Mouse (Mus musculus) forebrain, embryonic 16.5 days (tissue): ENCODE results near the gene E130114P18Rik. TPM values are rescaled to one million over a fixed set of nuclear protein-coding genes. Genes with fewer than 3 reads are reported as not detected.

Experiments
- ATAC-seq: fragments of 200-750 bp; cut with Nextera tagmentation; 2 replicates; pipeline ENCODE4 v1.8.0; 2017; ENCODE audit warnings: mild to moderate bottlenecking, moderate library complexity
- H3K27ac ChIP-seq: fragments of 300-500 bp; sonication (generic); 2 replicates; pipeline ENCODE4 v1.5.1; 2014; ENCODE audit warnings: low read length, control low read depth
- H3K27me3 ChIP-seq: fragments of 300-500 bp; sonication (generic); replicated peaks from 2 replicates; pipeline ENCODE4 v1.6.1; 2014; ENCODE audit warnings: low read length; ENCODE audit not compliant: control insufficient read depth, insufficient read depth
- H3K36me3 ChIP-seq: fragments of 300-500 bp; sonication (generic); 2 replicates; pipeline ENCODE4 v1.6.1; 2014; ENCODE audit not compliant: control insufficient read depth, insufficient read depth
- H3K4me1 ChIP-seq: fragments of 300-500 bp; sonication (generic); replicated peaks from 2 replicates; pipeline ENCODE4 v1.6.1; 2014; ENCODE audit warnings: low read length; ENCODE audit not compliant: control insufficient read depth, insufficient read depth
- H3K4me2 ChIP-seq: fragments of 300-500 bp; sonication (generic); 2 replicates; pipeline ENCODE4 v1.6.1; 2014; ENCODE audit warnings: mild to moderate bottlenecking, low read length, control low read depth
- H3K4me3 ChIP-seq: fragments of 300-500 bp; sonication (generic); replicated peaks from 2 replicates; pipeline ENCODE4 v1.5.1; 2014; ENCODE audit warnings: mild to moderate bottlenecking, low read length, control low read depth
- H3K9ac ChIP-seq: fragments of 300-500 bp; sonication (generic); replicated peaks from 2 replicates; pipeline ENCODE4 v1.6.1; 2014; ENCODE audit warnings: low read depth, low read length, control low read depth
- H3K9me3 ChIP-seq: fragments of 300-500 bp; sonication (generic); 2 replicates; pipeline ENCODE4 v1.6.1; 2016; ENCODE audit warnings: low read length; ENCODE audit not compliant: control insufficient read depth
- WGBS: fragments of 180-500 bp; shearing (Covaris S2); extraction: QIAGEN DNeasy Blood & Tissue Kit; methylation state at CpG from one replicate; pipeline ENCODE4 v1.1.7; 2014; 5-methylcytosine and 5-hydroxymethylcytosine counted together
- polyA plus RNA-seq: library from polyadenylated mRNA; unstranded; fragments of >200 nt; fragmentation: Nextera tagmentation; extraction: Ambion mirVana; gene quantifications from 2 replicates; pipeline ENCODE4 v1.2.1, GENCODE M21; 2015

Gene E130114P18Rik
- polyA plus RNA-seq, 1 experiment from 2014 or later, result 31.0 TPM

DNA sequence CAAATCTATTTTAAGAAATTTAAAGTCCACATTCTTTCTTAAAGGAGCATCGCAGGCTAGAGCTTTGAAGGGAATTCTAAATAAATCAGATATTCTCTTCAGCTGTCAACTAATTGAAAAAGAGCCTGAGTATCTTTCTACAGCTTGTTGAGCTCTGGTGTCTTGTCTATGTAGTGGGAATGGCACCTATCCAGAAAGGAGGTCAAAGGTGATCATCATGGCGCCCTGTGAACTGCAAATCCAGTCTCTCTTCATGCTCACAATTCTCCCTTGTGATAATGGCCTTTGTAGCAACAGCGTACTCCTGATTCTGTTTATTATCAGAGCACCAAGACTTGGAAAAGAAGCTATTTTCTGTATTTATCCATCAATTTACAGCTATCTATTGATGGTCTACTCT lies 11.8 kb downstream of the E130114P18Rik start:
- H3K4me1 ChIP-seq, result no peaks in the 10 kb centered on the region
- no peak overlapping the region for H3K4me3 ChIP-seq
- H3K9ac ChIP-seq, result no peak overlapping the region
- no peaks in the 10 kb centered on the region for H3K27me3 ChIP-seq
- ATAC-seq, result no peak
- no peaks in the 10 kb centered on the region for H3K9me3 ChIP-seq
- 86% methylated on average over 3 of the region's 3 CpGs for WGBS
- H3K4me2 ChIP-seq, result no peak overlapping the region
- H3K36me3 ChIP-seq, result no peaks in the 10 kb centered on the region
- H3K27ac ChIP-seq, result no peak overlapping the region

DNA sequence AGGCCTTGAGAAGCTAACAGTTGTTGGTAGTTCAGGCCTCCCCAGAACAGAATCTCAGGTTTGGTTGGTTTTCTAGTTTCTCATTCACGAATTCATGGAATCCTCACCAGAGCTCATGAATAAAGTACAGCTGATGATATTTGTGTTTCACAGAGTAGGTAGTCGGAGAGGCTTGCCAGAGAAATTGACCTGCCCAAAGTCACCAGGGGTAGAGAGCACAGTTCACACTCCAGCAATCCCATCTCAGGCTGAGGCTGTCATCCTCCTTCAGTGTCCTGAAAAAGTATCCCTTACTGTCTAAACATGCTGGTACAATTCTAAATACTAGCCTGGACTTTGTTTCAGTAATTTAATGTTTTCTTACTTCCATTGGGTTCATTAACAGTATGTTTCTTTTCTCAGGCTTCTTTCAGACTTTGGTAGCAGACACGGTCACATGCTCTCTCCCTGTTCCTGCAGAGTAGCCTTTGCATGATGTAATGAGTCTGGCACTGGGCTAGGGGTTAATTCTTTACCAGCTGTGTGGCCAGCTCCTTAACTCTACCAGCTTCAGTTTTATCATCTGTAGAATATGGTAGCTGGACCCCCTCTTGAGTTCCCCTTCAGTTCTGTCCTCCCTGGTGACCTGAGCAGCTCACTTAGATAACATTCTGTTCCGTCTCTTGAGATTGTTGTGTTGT lies 12.4 kb downstream of the E130114P18Rik start:
- no peak for ATAC-seq
- Histone ChIP-seq H3K9ac (no peak overlapping the region), H3K4me2 (no peak overlapping the region), H3K4me1 (no peaks in the 10 kb centered on the region), H3K9me3 (no peaks in the 10 kb centered on the region), H3K27ac (no peak overlapping the region), H3K27me3 (no peaks in the 10 kb centered on the region), H3K36me3 (no peaks in the 10 kb centered on the region), H3K4me3 (no peak overlapping the region)
- 74% methylated on average over 4 of the region's 4 CpGs for WGBS

DNA sequence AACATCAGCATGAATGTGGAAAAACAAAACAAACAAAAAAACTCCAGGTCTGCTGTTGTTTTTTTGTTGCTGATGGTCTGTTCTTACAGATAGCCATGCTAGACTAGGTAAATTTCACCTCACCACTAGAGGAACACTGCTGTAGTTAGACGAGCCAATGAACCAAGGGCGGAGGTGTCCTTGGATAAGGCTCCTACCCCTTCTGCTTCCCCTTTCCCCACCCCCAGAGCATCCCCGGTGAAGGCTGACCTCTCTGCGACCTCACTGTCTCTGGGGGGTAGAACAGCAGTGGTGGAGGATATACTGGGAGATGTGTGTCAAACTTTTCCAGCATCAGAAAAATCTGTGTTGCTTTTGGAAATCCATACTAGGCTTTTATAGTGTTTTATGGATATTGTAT lies 13.3 kb downstream of the E130114P18Rik start:
- WGBS, result 43% methylated on average over 4 of the region's 4 CpGs
- no peak for ATAC-seq
- H3K36me3 ChIP-seq, result no peaks in the 10 kb centered on the region
- H3K9ac ChIP-seq, result no peak overlapping the region
- no peaks in the 10 kb centered on the region for H3K4me1 ChIP-seq
- no peaks in the 10 kb centered on the region for H3K9me3 ChIP-seq
- H3K27ac ChIP-seq, result no peak overlapping the region
- no peak overlapping the region for H3K4me3 ChIP-seq
- no peak overlapping the region for H3K4me2 ChIP-seq
- H3K27me3 ChIP-seq, result no peaks in the 10 kb centered on the region

DNA sequence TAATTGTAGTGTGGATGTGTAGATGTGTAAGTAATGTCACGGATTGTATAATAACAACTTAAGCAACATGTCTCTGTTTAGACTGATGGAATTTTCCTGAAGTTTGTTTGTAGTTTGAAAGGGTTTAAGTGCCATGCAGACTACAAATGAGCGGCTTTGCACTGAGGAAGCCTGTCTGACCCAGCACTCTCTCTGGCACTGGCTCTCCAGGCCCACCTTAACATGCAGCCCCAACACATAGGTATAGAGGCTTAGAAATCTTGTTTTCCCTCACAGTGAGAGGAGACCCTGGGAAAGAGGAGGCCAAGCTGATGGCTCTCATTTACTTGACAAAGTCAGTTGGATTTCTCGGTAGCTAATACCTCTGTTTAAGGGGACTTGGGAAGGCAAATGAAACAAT lies 19.2 kb downstream of the E130114P18Rik start:
- Histone ChIP-seq H3K27ac (peak overlapping the region; percentile 88), H3K36me3 (no peaks in the 10 kb centered on the region), H3K27me3 (0 out of 2 replicates have a peak, but pooled peaks cover 2% of the 10 kb centered on the region), H3K9ac (no peak overlapping the region), H3K9me3 (no peaks in the 10 kb centered on the region), H3K4me3 (peak overlapping the region; percentile 68; the same call in 1 of the 2 replicates), H3K4me2 (peak overlapping the region; percentile 92), H3K4me1 (peaks cover 10% of the 10 kb centered on the region)
- WGBS, result 9% methylated on average over 3 of the region's 3 CpGs
- no peak for ATAC-seq

DNA sequence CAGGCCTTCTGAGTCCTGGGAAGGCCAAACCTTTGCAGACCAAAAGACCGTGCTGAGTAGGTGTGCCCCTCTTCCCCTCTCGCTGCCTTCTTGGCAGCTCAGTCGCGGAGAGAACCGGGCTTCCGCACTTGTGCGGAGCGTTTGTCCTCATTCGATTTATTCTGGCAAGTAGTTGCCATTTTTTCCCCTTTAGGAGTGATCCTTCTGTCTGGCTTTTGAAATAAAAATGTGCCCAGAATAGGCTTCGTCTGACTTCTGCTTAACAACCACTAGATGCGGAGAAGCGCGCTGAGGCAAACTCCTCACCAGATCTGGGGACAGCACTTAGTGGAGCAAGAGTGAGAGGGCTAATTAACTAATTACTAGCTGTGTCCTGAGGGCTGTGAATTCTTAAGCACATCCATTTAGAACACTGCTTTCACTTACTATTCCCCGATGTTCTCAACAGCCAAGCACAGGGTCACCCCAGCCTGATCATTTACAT lies 19.9 kb downstream of the E130114P18Rik start:
- H3K36me3 ChIP-seq, result no peaks in the 10 kb centered on the region
- H3K4me1 ChIP-seq, result peaks cover 12% of the 10 kb centered on the region
- peak overlapping the region; percentile 69 for H3K9ac ChIP-seq
- peak overlapping the region; percentile 92 for H3K4me2 ChIP-seq
- H3K4me3 ChIP-seq, result peak overlapping the region; percentile 68
- H3K27ac ChIP-seq, result peak overlapping the region; percentile 88
- WGBS, result under 1% methylated on average over 14 of the region's 14 CpGs
- ATAC-seq, result peak; percentile 67
- H3K9me3 ChIP-seq, result no peaks in the 10 kb centered on the region
- 0 out of 2 replicates have a peak, but pooled peaks cover 2% of the 10 kb centered on the region for H3K27me3 ChIP-seq

DNA sequence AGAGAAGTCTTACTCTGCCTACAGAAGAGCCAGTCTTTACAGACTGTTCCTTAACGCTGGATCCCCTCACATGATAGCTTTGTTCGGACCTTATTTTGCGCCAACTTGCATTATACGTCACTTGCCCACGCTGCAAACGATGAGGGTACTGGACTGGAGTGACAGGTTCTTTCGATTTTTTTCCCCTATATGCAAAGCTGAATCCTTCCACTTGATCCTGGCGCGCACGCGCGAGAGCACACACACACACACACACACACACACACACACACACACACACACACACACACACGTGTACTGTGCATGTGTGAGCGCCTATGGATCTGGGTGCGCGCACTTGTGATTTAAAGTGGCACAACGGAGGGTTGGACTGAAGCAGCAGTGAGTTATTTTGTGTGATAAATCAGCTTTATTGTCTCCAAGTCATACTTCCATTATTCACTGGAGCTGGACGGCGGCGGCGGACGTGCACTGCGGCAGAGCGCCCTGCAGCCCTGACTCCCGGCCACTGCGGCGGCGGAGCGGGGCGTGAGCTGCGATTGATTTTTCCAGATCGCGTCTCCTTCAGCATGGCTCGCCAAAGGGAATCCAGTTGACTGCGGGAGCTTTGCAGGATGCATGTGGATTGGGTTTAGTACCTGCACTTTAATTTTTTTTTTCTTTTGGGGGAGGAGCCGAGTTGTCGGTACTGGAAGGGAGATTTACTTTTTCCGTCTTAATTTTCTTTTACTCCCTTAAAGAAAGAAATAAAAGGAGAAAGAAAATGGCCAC lies 20.5 kb downstream of the E130114P18Rik start:
- no peaks in the 10 kb centered on the region for H3K36me3 ChIP-seq
- WGBS, result 1% methylated on average over 38 of the region's 38 CpGs
- ATAC-seq, result peak; percentile 71

DNA sequence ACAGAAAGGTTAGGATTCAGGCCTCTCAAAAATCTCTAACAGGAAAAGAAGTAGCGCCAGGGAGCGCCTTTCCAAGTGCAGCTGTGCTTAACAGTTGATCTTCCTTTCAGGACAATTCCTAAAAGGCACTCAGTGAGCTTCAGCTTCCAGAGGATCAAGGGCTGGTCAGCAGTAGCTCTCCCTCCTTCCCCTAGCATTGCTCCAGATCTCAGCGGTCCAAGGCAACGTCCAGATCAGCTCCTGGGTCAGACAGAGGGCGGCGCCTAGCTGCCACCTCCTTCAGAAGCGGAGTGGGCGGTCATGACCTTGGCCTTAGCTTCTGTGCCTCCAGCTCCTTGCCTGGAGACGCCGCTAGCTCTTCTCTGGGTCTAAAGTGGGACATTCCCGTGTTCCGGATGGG lies 23.6 kb downstream of the E130114P18Rik start:
- 37% methylated on average over 12 of the region's 12 CpGs for WGBS
- H3K27me3 ChIP-seq, result 0 out of 2 replicates have a peak, but pooled peaks cover 2% of the 10 kb centered on the region
- no peak for ATAC-seq

More for the DNA sequence above, 20.5 kb downstream of the E130114P18Rik start:
- Histone ChIP-seq H3K9me3 (no peaks in the 10 kb centered on the region), H3K27ac (peak overlapping the region; percentile 88), H3K4me1 (peaks cover 14% of the 10 kb centered on the region), H3K4me3 (peak overlapping the region; percentile 68), H3K9ac (peak overlapping the region; percentile 69), H3K4me2 (peak overlapping the region; percentile 92), H3K27me3 (0 out of 2 replicates have a peak, but pooled peaks cover 2% of the 10 kb centered on the region)

DNA sequence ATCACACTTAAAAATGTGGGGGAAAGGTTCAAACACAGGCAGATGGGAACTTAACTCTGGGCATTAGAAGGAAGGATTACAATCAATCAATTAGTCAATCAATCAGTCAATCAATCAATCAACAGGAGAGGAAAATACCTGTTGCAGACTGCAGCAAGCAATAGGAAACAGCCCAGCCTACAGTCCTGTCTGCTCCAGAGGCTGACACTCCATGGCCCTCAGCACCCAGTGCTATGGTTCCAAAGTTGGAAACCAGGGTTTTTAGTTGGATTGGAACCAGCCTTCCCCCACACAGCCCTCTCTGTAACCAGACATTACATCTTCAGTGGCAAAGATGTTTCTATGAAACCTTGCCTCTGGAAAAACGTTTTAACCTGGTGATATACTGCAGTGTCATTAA lies 24.4 kb downstream of the E130114P18Rik start:
- no peak overlapping the region for H3K9ac ChIP-seq
- no peaks in the 10 kb centered on the region for H3K9me3 ChIP-seq
- 0 out of 2 replicates have a peak, but pooled peaks cover 2% of the 10 kb centered on the region for H3K27me3 ChIP-seq
- WGBS, result 24% methylated on average over 1 of the region's 1 CpGs
- H3K4me2 ChIP-seq, result no peak overlapping the region
- ATAC-seq, result no peak
- no peaks in the 10 kb centered on the region for H3K36me3 ChIP-seq
- peaks cover 26% of the 10 kb centered on the region for H3K4me1 ChIP-seq
- H3K4me3 ChIP-seq, result no peak overlapping the region
- no peak overlapping the region for H3K27ac ChIP-seq

More for the DNA sequence above, 23.6 kb downstream of the E130114P18Rik start:
- Histone ChIP-seq H3K27ac (no peak overlapping the region), H3K36me3 (no peaks in the 10 kb centered on the region), H3K4me3 (no peak overlapping the region), H3K9ac (no peak overlapping the region), H3K9me3 (no peaks in the 10 kb centered on the region), H3K4me2 (no peak overlapping the region), H3K4me1 (peaks cover 29% of the 10 kb centered on the region)
